Mouse (Mus musculus) lung, postnatal 0 days (tissue): ENCODE measurements around the gene Lrrc15.

ENCODE experiments used
- CTCF ChIP-seq: IDR thresholded peaks from 2 replicates; pipeline ENCODE4 v1.5.1; 2016; ENCODE audit warnings: antibody characterized with exemption, mild to moderate bottlenecking
- EP300 ChIP-seq: IDR thresholded peaks from 2 replicates; pipeline ENCODE4 v1.6.1; 2016; ENCODE audit warnings: antibody characterized with exemption, mild to moderate bottlenecking, control low read depth

- TF ChIP-seq EP300 (no peak), CTCF (no peak)
Observed at GRCm38 (mm10) chr16:30280676-30281297, 2.3 kb downstream of the Lrrc15 start.
